In genomic region chr8:108025249-108025648, GRCm38 (mm10) we compare ENCODE assay signal across 13 mouse cellular contexts.
DNase-seq lines count a peak whose midpoint lies in the region; ATAC-seq lines count a peak whose summit lies in the region.
"Had no signal": no experiment of that assay in that cellular context is flagged by ENCODE, and none has a peak within 500 bp of the region (broad histone marks: within the 10 kb centered on the region; RNA-seq: fewer than 3 reads in every experiment).

No protein-coding gene starts in this region.

- no peak for ATAC-seq in CD4-positive, CD25-positive, alpha-beta regulatory T cell, adult 4 months
- no peak for ATAC-seq in frontal cortex, adult (ENCODE audit: low TSS enrichment)
- ATAC-seq: midbrain, embryonic 16.5 days had no signal

- peak; percentile 3 for DNase-seq in CD4-positive, CD25-positive, alpha-beta regulatory T cell, adult 2 months (ENCODE audit: low read depth, low spot score)
- peak; percentile 4 for DNase-seq in kidney, adult 9 months
- no peak for DNase-seq in kidney, adult 18-20 months
- DNase-seq in thymus, postnatal 4 days, result peak; percentile 32
- no peak for DNase-seq in thymus, postnatal 0 days (ENCODE audit: low spot score)
- no peak for DNase-seq in ovary, adult 18-20 months (ENCODE audit: low spot score)
- DNase-seq: heart, adult 18-20 months; heart, postnatal 36 days; lung, postnatal 36 days; right cerebral cortex, postnatal 4 days had no signal

Comparison
In these comparisons a context has a peak if more than half of its experiments do, and no peak if none do; other contexts are left out.
1. DNase-seq: peak in CD4-positive, CD25-positive, alpha-beta regulatory T cell, adult 2 months (single experiment), kidney, adult 9 months (single experiment) and thymus, postnatal 4 days (single experiment); none in kidney, adult 18-20 months (single experiment), thymus, postnatal 0 days (single experiment) and ovary, adult 18-20 months (single experiment).